Mouse (Mus musculus): ENCODE data around the gene Ebf1. TPM values are rescaled to one million over a fixed set of nuclear protein-coding genes. Genes with fewer than 3 reads are reported as not detected.

Ebf1 gene
- polyA plus RNA-seq, 1 experiment from 2014 or later: 10.0 TPM

- Histone ChIP-seq H3K4me2 (ENCODE audit: low read length) (no peak overlapping the region), H3K4me3 (ENCODE audit: low read depth, low read length) (no peak overlapping the region), H3K36me3 (ENCODE audit: control insufficient read depth, insufficient read depth, low read length) (no peaks in the 10 kb centered on the region), H3K27ac (ENCODE audit: low read depth) (no peak overlapping the region), H3K4me1 (replicated peaks; ENCODE audit: control insufficient read depth, insufficient read depth, low read length) (no peaks in the 10 kb centered on the region), H3K9ac (ENCODE audit: low read length) (no peak overlapping the region), H3K27me3 (replicated peaks; ENCODE audit: control insufficient read depth, insufficient read depth, low read length) (0 out of 2 replicates have a peak, but pooled peaks cover 2% of the 10 kb centered on the region), H3K9me3 (ENCODE audit: control insufficient read depth, low read length) (no peaks in the 10 kb centered on the region)
- ATAC-seq (replicated peaks; ENCODE audit: low FRiP score, low TSS enrichment, low read depth) (no peak), DNase-seq (ENCODE audit: low spot score) (no peak)
- WGBS: 68% methylated on average over 1 of the region's 1 CpGs
Measured at GRCm38 (mm10) chr11:44873876-44874275, 256.8 kb downstream of the Ebf1 start.

- Histone ChIP-seq H3K4me1 (replicated peaks; ENCODE audit: control insufficient read depth, insufficient read depth, low read length) (no peaks in the 10 kb centered on the region), H3K27me3 (replicated peaks; ENCODE audit: control insufficient read depth, insufficient read depth, low read length) (no peaks in the 10 kb centered on the region), H3K4me3 (ENCODE audit: low read depth, low read length) (no peak overlapping the region), H3K9me3 (ENCODE audit: control insufficient read depth, low read length) (no peaks in the 10 kb centered on the region), H3K9ac (ENCODE audit: low read length) (no peak overlapping the region), H3K4me2 (ENCODE audit: low read length) (no peak overlapping the region), H3K27ac (ENCODE audit: low read depth) (no peak overlapping the region), H3K36me3 (ENCODE audit: control insufficient read depth, insufficient read depth, low read length) (no peaks in the 10 kb centered on the region)
- 71% methylated on average over 3 of the region's 3 CpGs for WGBS
- ATAC-seq (replicated peaks; ENCODE audit: low FRiP score, low TSS enrichment, low read depth): no peak
- DNase-seq (ENCODE audit: low spot score): no peak
Measured at GRCm38 (mm10) chr11:44875171-44875570, 258.1 kb downstream of the Ebf1 start.

- Histone ChIP-seq H3K27me3 (replicated peaks; ENCODE audit: control insufficient read depth, insufficient read depth, low read length) (no peaks in the 10 kb centered on the region), H3K4me2 (ENCODE audit: low read length) (no peak overlapping the region), H3K9ac (ENCODE audit: low read length) (no peak overlapping the region), H3K36me3 (ENCODE audit: control insufficient read depth, insufficient read depth, low read length) (no peaks in the 10 kb centered on the region), H3K27ac (ENCODE audit: low read depth) (no peak overlapping the region), H3K9me3 (ENCODE audit: control insufficient read depth, low read length) (no peaks in the 10 kb centered on the region), H3K4me3 (ENCODE audit: low read depth, low read length) (no peak overlapping the region), H3K4me1 (replicated peaks; ENCODE audit: control insufficient read depth, insufficient read depth, low read length) (no peaks in the 10 kb centered on the region)
- 40% methylated on average over 9 of the region's 9 CpGs for WGBS
- ATAC-seq (replicated peaks; ENCODE audit: low FRiP score, low TSS enrichment, low read depth): no peak
- no peak for DNase-seq (ENCODE audit: low spot score)
Measured at GRCm38 (mm10) chr11:44881056-44881683, 264.1 kb downstream of the Ebf1 start.

GRCm38 (mm10) chr11:44882476-44882970, 265.4 kb downstream of the Ebf1 start:
- no peak overlapping the region for H3K4me2 ChIP-seq (ENCODE audit: low read length)
- WGBS: 85% methylated on average over 4 of the region's 4 CpGs
- no peak overlapping the region for H3K27ac ChIP-seq (ENCODE audit: low read depth)
- DNase-seq (ENCODE audit: low spot score) (no peak), ATAC-seq (replicated peaks; ENCODE audit: low FRiP score, low TSS enrichment, low read depth) (no peak)
- no peak overlapping the region for H3K9ac ChIP-seq (ENCODE audit: low read length)
- no peak overlapping the region for H3K4me3 ChIP-seq (ENCODE audit: low read depth, low read length)
- no peaks in the 10 kb centered on the region for H3K27me3 ChIP-seq (replicated peaks; ENCODE audit: control insufficient read depth, insufficient read depth, low read length)
- H3K9me3 ChIP-seq (ENCODE audit: control insufficient read depth, low read length): no peaks in the 10 kb centered on the region
- H3K4me1 ChIP-seq (replicated peaks; ENCODE audit: control insufficient read depth, insufficient read depth, low read length): no peaks in the 10 kb centered on the region
- H3K36me3 ChIP-seq (ENCODE audit: control insufficient read depth, insufficient read depth, low read length): no peaks in the 10 kb centered on the region

GRCm38 (mm10) chr11:44884337-44884736, 267.2 kb downstream of the Ebf1 start:
- no peak overlapping the region for H3K27ac ChIP-seq (ENCODE audit: low read depth)
- no peaks in the 10 kb centered on the region for H3K9me3 ChIP-seq (ENCODE audit: control insufficient read depth, low read length)
- H3K4me1 ChIP-seq (replicated peaks; ENCODE audit: control insufficient read depth, insufficient read depth, low read length): no peaks in the 10 kb centered on the region
- no peak for ATAC-seq (replicated peaks; ENCODE audit: low FRiP score, low TSS enrichment, low read depth)
- no peaks in the 10 kb centered on the region for H3K27me3 ChIP-seq (replicated peaks; ENCODE audit: control insufficient read depth, insufficient read depth, low read length)
- H3K36me3 ChIP-seq (ENCODE audit: control insufficient read depth, insufficient read depth, low read length): no peaks in the 10 kb centered on the region
- H3K9ac ChIP-seq (ENCODE audit: low read length): no peak overlapping the region
- DNase-seq (ENCODE audit: low spot score): no peak
- WGBS: 72% methylated on average over 3 of the region's 3 CpGs
- H3K4me2 ChIP-seq (ENCODE audit: low read length): no peak overlapping the region
- no peak overlapping the region for H3K4me3 ChIP-seq (ENCODE audit: low read depth, low read length)

GRCm38 (mm10) chr11:44886897-44887296, 269.8 kb downstream of the Ebf1 start:
- no peaks in the 10 kb centered on the region for H3K9me3 ChIP-seq (ENCODE audit: control insufficient read depth, low read length)
- DNase-seq (ENCODE audit: low spot score) (no peak), ATAC-seq (replicated peaks; ENCODE audit: low FRiP score, low TSS enrichment, low read depth) (no peak)
- H3K36me3 ChIP-seq (ENCODE audit: control insufficient read depth, insufficient read depth, low read length): no peaks in the 10 kb centered on the region
- no peak overlapping the region for H3K9ac ChIP-seq (ENCODE audit: low read length)
- H3K4me1 ChIP-seq (replicated peaks; ENCODE audit: control insufficient read depth, insufficient read depth, low read length): no peaks in the 10 kb centered on the region
- H3K4me3 ChIP-seq (ENCODE audit: low read depth, low read length): no peak overlapping the region
- H3K4me2 ChIP-seq (ENCODE audit: low read length): no peak overlapping the region
- H3K27me3 ChIP-seq (replicated peaks; ENCODE audit: control insufficient read depth, insufficient read depth, low read length): no peaks in the 10 kb centered on the region
- WGBS: 83% methylated on average over 2 of the region's 2 CpGs
- no peak overlapping the region for H3K27ac ChIP-seq (ENCODE audit: low read depth)

- Histone ChIP-seq H3K4me1 (replicated peaks; ENCODE audit: control insufficient read depth, insufficient read depth, low read length) (no peaks in the 10 kb centered on the region), H3K4me2 (ENCODE audit: low read length) (no peak overlapping the region), H3K27ac (ENCODE audit: low read depth) (no peak overlapping the region), H3K36me3 (ENCODE audit: control insufficient read depth, insufficient read depth, low read length) (no peaks in the 10 kb centered on the region), H3K4me3 (ENCODE audit: low read depth, low read length) (no peak overlapping the region), H3K27me3 (replicated peaks; ENCODE audit: control insufficient read depth, insufficient read depth, low read length) (no peaks in the 10 kb centered on the region), H3K9me3 (ENCODE audit: control insufficient read depth, low read length) (no peaks in the 10 kb centered on the region), H3K9ac (ENCODE audit: low read length) (no peak overlapping the region)
- 86% methylated on average over 7 of the region's 7 CpGs for WGBS
- no peak for ATAC-seq (replicated peaks; ENCODE audit: low FRiP score, low TSS enrichment, low read depth)
- DNase-seq (ENCODE audit: low spot score): no peak
Measured at GRCm38 (mm10) chr11:44887691-44888090, 270.6 kb downstream of the Ebf1 start.

- ATAC-seq (replicated peaks; ENCODE audit: low FRiP score, low TSS enrichment, low read depth) (no peak), DNase-seq (ENCODE audit: low spot score) (no peak)
- no peaks in the 10 kb centered on the region for H3K4me1 ChIP-seq (replicated peaks; ENCODE audit: control insufficient read depth, insufficient read depth, low read length)
- 93% methylated on average over 4 of the region's 4 CpGs for WGBS
- H3K27ac ChIP-seq (ENCODE audit: low read depth): no peak overlapping the region
- no peak overlapping the region for H3K4me3 ChIP-seq (ENCODE audit: low read depth, low read length)
- no peaks in the 10 kb centered on the region for H3K36me3 ChIP-seq (ENCODE audit: control insufficient read depth, insufficient read depth, low read length)
- H3K4me2 ChIP-seq (ENCODE audit: low read length): no peak overlapping the region
- no peaks in the 10 kb centered on the region for H3K9me3 ChIP-seq (ENCODE audit: control insufficient read depth, low read length)
- no peak overlapping the region for H3K9ac ChIP-seq (ENCODE audit: low read length)
- H3K27me3 ChIP-seq (replicated peaks; ENCODE audit: control insufficient read depth, insufficient read depth, low read length): no peaks in the 10 kb centered on the region
Measured at GRCm38 (mm10) chr11:44888390-44888789, 271.3 kb downstream of the Ebf1 start.

- Histone ChIP-seq H3K27me3 (replicated peaks; ENCODE audit: control insufficient read depth, insufficient read depth, low read length) (no peaks in the 10 kb centered on the region), H3K4me2 (ENCODE audit: low read length) (no peak overlapping the region), H3K9me3 (ENCODE audit: control insufficient read depth, low read length) (no peaks in the 10 kb centered on the region), H3K36me3 (ENCODE audit: control insufficient read depth, insufficient read depth, low read length) (no peaks in the 10 kb centered on the region), H3K4me1 (replicated peaks; ENCODE audit: control insufficient read depth, insufficient read depth, low read length) (no peaks in the 10 kb centered on the region), H3K4me3 (ENCODE audit: low read depth, low read length) (no peak overlapping the region), H3K27ac (ENCODE audit: low read depth) (no peak overlapping the region), H3K9ac (ENCODE audit: low read length) (no peak overlapping the region)
- DNase-seq (ENCODE audit: low spot score) (no peak), ATAC-seq (replicated peaks; ENCODE audit: low FRiP score, low TSS enrichment, low read depth) (no peak)
- 63% methylated on average over 18 of the region's 18 CpGs for WGBS
Measured at GRCm38 (mm10) chr11:44892814-44893521, 275.9 kb downstream of the Ebf1 start.
